Mouse (Mus musculus) embryonic fibroblast, embryonic 13.5 days (primary cell): ENCODE measurements around the gene Ier3.

Experiments used
- CTCF ChIP-seq: IDR thresholded peaks from 2 replicates; pipeline ENCODE4 v1.5.1; 2011; ENCODE audit warnings: mild to moderate bottlenecking, control low read depth, low read length, moderate library complexity, borderline replicate concordance; ENCODE audit not compliant: insufficient read depth
- POLR2A ChIP-seq: IDR thresholded peaks from 2 replicates; pipeline ENCODE4 v1.6.1; 2011; ENCODE audit warnings: low read depth, mild to moderate bottlenecking, control low read depth, low read length, moderate library complexity

DNA sequence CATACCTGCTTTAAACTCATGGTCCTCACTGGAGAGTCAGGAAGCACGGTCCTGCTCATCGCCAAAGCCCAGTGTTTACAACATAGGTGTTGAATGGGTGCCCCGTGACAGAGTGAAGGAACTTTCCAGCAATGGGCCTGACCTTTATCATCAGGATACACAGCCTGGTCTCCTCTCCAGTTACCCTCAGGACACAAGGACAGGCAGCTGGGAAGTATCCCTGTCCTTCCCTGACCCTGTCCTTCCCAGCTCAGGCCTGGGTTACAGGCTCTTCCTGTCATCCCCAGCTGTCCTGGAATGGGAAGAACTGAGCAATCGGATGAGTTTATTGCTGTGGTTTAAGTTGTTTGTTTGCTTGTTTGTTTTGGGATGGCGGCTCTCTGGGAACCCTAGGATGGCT, 38.6 kb upstream of the Ier3 start:
- TF ChIP-seq POLR2A (no peak), CTCF (no peak)
